Mouse (Mus musculus): ENCODE results near the gene Reep6. TPM values are rescaled to one million over a fixed set of nuclear protein-coding genes. Genes with fewer than 3 reads are reported as not detected.

Gene Reep6
- polyA plus RNA-seq, 1 experiment from 2014 or later: 4.5 TPM

- H3K36me3 ChIP-seq (replicated peaks; ENCODE audit: control insufficient read depth, insufficient read depth, low read depth, low read length): no peaks in the 10 kb centered on the region
Measured at GRCm38 (mm10) chr10:80339941-80340750, 10.4 kb downstream of the Reep6 start.

GRCm38 (mm10) chr10:80341026-80341425 is 11.3 kb downstream of the Reep6 start:
- no peak overlapping the region for H3K9ac ChIP-seq (replicated peaks; ENCODE audit: low read length)
- H3K27me3 ChIP-seq (ENCODE audit: control insufficient read depth, insufficient read depth, low read length): peaks cover 59% of the 10 kb centered on the region
- no peak overlapping the region for H3K4me2 ChIP-seq (ENCODE audit: low read depth, low read length)
- no peak overlapping the region for H3K4me3 ChIP-seq (ENCODE audit: low read depth, low read length)
- ATAC-seq (replicated peaks; ENCODE audit: insufficient number of reproducible peaks, low FRiP score, low TSS enrichment, low read depth) (no peak), DNase-seq (ENCODE audit: low spot score) (no peak)
- H3K4me1 ChIP-seq (ENCODE audit: control insufficient read depth, insufficient read depth, low read length): peaks cover 2% of the 10 kb centered on the region; the same call in 1 of the 2 replicates
- no peaks in the 10 kb centered on the region for H3K36me3 ChIP-seq (replicated peaks; ENCODE audit: control insufficient read depth, insufficient read depth, low read depth, low read length)
- no peak overlapping the region for H3K27ac ChIP-seq (replicated peaks; ENCODE audit: low read depth, low read length)
- 11% methylated on average over 21 of the region's 21 CpGs for WGBS
- H3K9me3 ChIP-seq (replicated peaks; ENCODE audit: control insufficient read depth, low read length): no peaks in the 10 kb centered on the region

More at GRCm38 (mm10) chr10:80339941-80340750, 10.4 kb downstream of the Reep6 start:
- Histone ChIP-seq H3K9ac (replicated peaks; ENCODE audit: low read length) (no peak overlapping the region), H3K4me2 (ENCODE audit: low read depth, low read length) (no peak overlapping the region; the same call in 1 of the 2 replicates), H3K27me3 (ENCODE audit: control insufficient read depth, insufficient read depth, low read length) (peaks cover 51% of the 10 kb centered on the region), H3K4me3 (ENCODE audit: low read depth, low read length) (no peak overlapping the region), H3K27ac (replicated peaks; ENCODE audit: low read depth, low read length) (no peak overlapping the region), H3K9me3 (replicated peaks; ENCODE audit: control insufficient read depth, low read length) (no peaks in the 10 kb centered on the region), H3K4me1 (ENCODE audit: control insufficient read depth, insufficient read depth, low read length) (no peaks in the 10 kb centered on the region)
- ATAC-seq (replicated peaks; ENCODE audit: insufficient number of reproducible peaks, low FRiP score, low TSS enrichment, low read depth) (peak; percentile 20), DNase-seq (ENCODE audit: low spot score) (peak; percentile 91)
- WGBS: 19% methylated on average over 19 of the region's 19 CpGs

GRCm38 (mm10) chr10:80341491-80342304 is 11.9 kb downstream of the Reep6 start:
- Histone ChIP-seq H3K4me3 (ENCODE audit: low read depth, low read length) (peak overlapping the region; percentile 9), H3K27ac (replicated peaks; ENCODE audit: low read depth, low read length) (no peak overlapping the region), H3K4me1 (ENCODE audit: control insufficient read depth, insufficient read depth, low read length) (peaks cover 2% of the 10 kb centered on the region; the same call in 1 of the 2 replicates), H3K36me3 (replicated peaks; ENCODE audit: control insufficient read depth, insufficient read depth, low read depth, low read length) (no peaks in the 10 kb centered on the region), H3K9ac (replicated peaks; ENCODE audit: low read length) (no peak overlapping the region), H3K4me2 (ENCODE audit: low read depth, low read length) (no peak overlapping the region; the same call in 1 of the 2 replicates), H3K9me3 (replicated peaks; ENCODE audit: control insufficient read depth, low read length) (no peaks in the 10 kb centered on the region), H3K27me3 (ENCODE audit: control insufficient read depth, insufficient read depth, low read length) (peaks cover 62% of the 10 kb centered on the region)
- DNase-seq (ENCODE audit: low spot score) (no peak), ATAC-seq (replicated peaks; ENCODE audit: insufficient number of reproducible peaks, low FRiP score, low TSS enrichment, low read depth) (no peak)
- WGBS: 2% methylated on average over 46 of the region's 47 CpGs

- Histone ChIP-seq H3K27ac (replicated peaks; ENCODE audit: low read depth, low read length) (no peak overlapping the region), H3K36me3 (replicated peaks; ENCODE audit: control insufficient read depth, insufficient read depth, low read depth, low read length) (no peaks in the 10 kb centered on the region), H3K9ac (replicated peaks; ENCODE audit: low read length) (no peak overlapping the region), H3K4me2 (ENCODE audit: low read depth, low read length) (peak overlapping the region; percentile 42; the same call in 1 of the 2 replicates), H3K9me3 (replicated peaks; ENCODE audit: control insufficient read depth, low read length) (no peaks in the 10 kb centered on the region), H3K4me1 (ENCODE audit: control insufficient read depth, insufficient read depth, low read length) (peaks cover 2% of the 10 kb centered on the region; the same call in 1 of the 2 replicates), H3K27me3 (ENCODE audit: control insufficient read depth, insufficient read depth, low read length) (peaks cover 67% of the 10 kb centered on the region), H3K4me3 (ENCODE audit: low read depth, low read length) (peak overlapping the region; percentile 28)
- DNase-seq (ENCODE audit: low spot score): no peak
- ATAC-seq (replicated peaks; ENCODE audit: insufficient number of reproducible peaks, low FRiP score, low TSS enrichment, low read depth): no peak
- 2% methylated on average over 26 of the region's 26 CpGs for WGBS
Measured at GRCm38 (mm10) chr10:80342305-80342748, 12.6 kb downstream of the Reep6 start.

GRCm38 (mm10) chr10:80342749-80343424 is 13.1 kb downstream of the Reep6 start:
- Histone ChIP-seq H3K4me1 (ENCODE audit: control insufficient read depth, insufficient read depth, low read length) (peaks cover 2% of the 10 kb centered on the region; the same call in 1 of the 2 replicates), H3K27ac (replicated peaks; ENCODE audit: low read depth, low read length) (no peak overlapping the region), H3K9ac (replicated peaks; ENCODE audit: low read length) (0 out of 2 replicates have a peak overlapping the region, but pooled peaks have one; percentile 3), H3K36me3 (replicated peaks; ENCODE audit: control insufficient read depth, insufficient read depth, low read depth, low read length) (no peaks in the 10 kb centered on the region), H3K9me3 (replicated peaks; ENCODE audit: control insufficient read depth, low read length) (no peaks in the 10 kb centered on the region), H3K27me3 (ENCODE audit: control insufficient read depth, insufficient read depth, low read length) (peaks cover 72% of the 10 kb centered on the region), H3K4me3 (ENCODE audit: low read depth, low read length) (peak overlapping the region; percentile 28), H3K4me2 (ENCODE audit: low read depth, low read length) (peak overlapping the region; percentile 42)
- ATAC-seq (replicated peaks; ENCODE audit: insufficient number of reproducible peaks, low FRiP score, low TSS enrichment, low read depth) (peak; percentile 30; the same call in 1 of the 2 replicates), DNase-seq (ENCODE audit: low spot score) (peak; percentile 85)
- 1% methylated on average over 25 of the region's 33 CpGs for WGBS

GRCm38 (mm10) chr10:80343425-80343895 is 13.7 kb downstream of the Reep6 start:
- no peak overlapping the region for H3K27ac ChIP-seq (replicated peaks; ENCODE audit: low read depth, low read length)
- H3K36me3 ChIP-seq (replicated peaks; ENCODE audit: control insufficient read depth, insufficient read depth, low read depth, low read length): no peaks in the 10 kb centered on the region
- H3K4me2 ChIP-seq (ENCODE audit: low read depth, low read length): peak overlapping the region; percentile 0
- no peak overlapping the region for H3K9ac ChIP-seq (replicated peaks; ENCODE audit: low read length)
- no peak for DNase-seq (ENCODE audit: low spot score)
- peaks cover 5% of the 10 kb centered on the region for H3K4me1 ChIP-seq (ENCODE audit: control insufficient read depth, insufficient read depth, low read length)
- H3K4me3 ChIP-seq (ENCODE audit: low read depth, low read length): no peak overlapping the region
- no peaks in the 10 kb centered on the region for H3K9me3 ChIP-seq (replicated peaks; ENCODE audit: control insufficient read depth, low read length)
- peaks cover 78% of the 10 kb centered on the region for H3K27me3 ChIP-seq (ENCODE audit: control insufficient read depth, insufficient read depth, low read length)
- 22% methylated on average over 11 of the region's 13 CpGs for WGBS
- peak; percentile 4; the same call in 1 of the 2 replicates for ATAC-seq (replicated peaks; ENCODE audit: insufficient number of reproducible peaks, low FRiP score, low TSS enrichment, low read depth)

GRCm38 (mm10) chr10:80344131-80344661 is 14.4 kb downstream of the Reep6 start:
- 37% methylated on average over 9 of the region's 9 CpGs for WGBS

More at GRCm38 (mm10) chr10:80344131-80344661, 14.4 kb downstream of the Reep6 start:
- Histone ChIP-seq H3K9me3 (replicated peaks; ENCODE audit: control insufficient read depth, low read length) (no peaks in the 10 kb centered on the region), H3K27ac (replicated peaks; ENCODE audit: low read depth, low read length) (no peak overlapping the region), H3K4me3 (ENCODE audit: low read depth, low read length) (no peak overlapping the region), H3K9ac (replicated peaks; ENCODE audit: low read length) (no peak overlapping the region), H3K27me3 (ENCODE audit: control insufficient read depth, insufficient read depth, low read length) (peaks cover 85% of the 10 kb centered on the region), H3K36me3 (replicated peaks; ENCODE audit: control insufficient read depth, insufficient read depth, low read depth, low read length) (no peaks in the 10 kb centered on the region), H3K4me1 (ENCODE audit: control insufficient read depth, insufficient read depth, low read length) (peaks cover 6% of the 10 kb centered on the region), H3K4me2 (ENCODE audit: low read depth, low read length) (no peak overlapping the region)
- ATAC-seq (replicated peaks; ENCODE audit: insufficient number of reproducible peaks, low FRiP score, low TSS enrichment, low read depth) (no peak), DNase-seq (ENCODE audit: low spot score) (no peak)
